Mouse (Mus musculus) urinary bladder, postnatal 25 days (tissue): ENCODE data around the gene Ccer2.

Experiments used
- DNase-seq: peaks from one replicate; pipeline ENCODE4 v3.0.0; 2022; ENCODE audit warnings: low spot score

Ccer2 gene

GRCm38 (mm10) chr7:28791706-28792105 is 35.7 kb downstream of the Ccer2 start:
- no peak for DNase-seq

DNA sequence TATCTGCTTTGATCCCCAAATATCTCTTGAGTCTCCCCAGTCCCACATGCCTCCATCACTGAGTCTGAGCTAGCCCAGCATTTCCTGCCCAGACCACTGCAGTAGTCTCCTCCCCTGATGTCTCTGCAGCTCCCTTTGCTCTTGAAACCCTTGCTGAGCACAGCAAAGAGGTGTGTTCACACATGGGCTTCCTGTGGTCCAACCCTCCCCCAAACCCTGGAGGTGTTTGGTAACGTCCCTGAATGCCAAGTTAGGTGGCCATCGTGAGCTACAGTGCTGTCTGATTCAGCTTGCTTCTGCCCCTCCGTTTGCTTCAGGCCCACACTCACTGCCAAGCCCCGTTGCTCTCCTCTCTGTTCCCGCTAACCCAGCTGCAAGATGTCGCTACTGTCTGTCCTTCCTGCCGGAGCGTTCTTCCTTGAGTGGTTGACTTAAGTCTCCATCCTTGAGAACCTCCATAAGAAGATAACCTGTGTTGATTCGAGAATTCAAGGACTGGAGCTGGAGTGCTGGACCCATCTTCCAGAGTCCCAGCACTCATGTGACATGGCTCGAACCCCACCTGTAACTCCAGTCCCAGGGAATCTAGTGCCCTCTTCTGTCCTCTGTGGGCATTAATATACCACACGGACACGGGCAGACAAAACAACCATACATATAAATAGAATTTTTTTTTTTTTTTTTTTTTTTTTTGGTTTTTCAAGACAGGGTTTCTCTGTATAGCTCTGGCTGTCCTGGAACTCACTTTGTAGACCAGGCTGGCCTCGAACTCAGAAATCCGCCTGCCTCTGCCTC is 36.6 kb downstream of the Ccer2 start:
- no peak for DNase-seq

GRCm38 (mm10) chr7:28793834-28794233 is 37.9 kb downstream of the Ccer2 start:
- DNase-seq, result no peak

- DNase-seq, result no peak
Observed at GRCm38 (mm10) chr7:28794496-28794895, 38.5 kb downstream of the Ccer2 start.

GRCm38 (mm10) chr7:28795832-28796231 is 39.9 kb downstream of the Ccer2 start:
- DNase-seq, result no peak

DNA sequence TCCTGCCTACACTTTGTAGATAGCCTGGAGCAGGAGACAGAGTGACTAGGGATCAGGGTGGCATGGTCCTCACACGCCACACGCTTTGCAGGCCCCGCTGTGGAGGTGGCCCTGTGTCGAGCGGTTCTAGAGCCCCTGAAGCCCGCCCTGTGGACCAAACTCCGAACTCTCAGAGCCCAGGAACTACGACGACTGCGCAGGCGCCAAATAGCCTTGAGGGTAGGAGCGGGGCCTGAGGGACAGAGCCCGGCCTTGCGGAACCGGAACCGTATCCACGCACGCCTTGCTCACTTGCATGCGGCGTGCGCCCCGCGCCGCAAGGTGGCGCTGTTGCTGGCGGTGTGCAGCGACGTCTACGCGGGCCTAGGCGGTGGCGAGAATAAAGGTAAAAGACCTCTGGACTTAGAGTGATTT is 40.6 kb downstream of the Ccer2 start:
- peak; percentile 85 for DNase-seq

DNA sequence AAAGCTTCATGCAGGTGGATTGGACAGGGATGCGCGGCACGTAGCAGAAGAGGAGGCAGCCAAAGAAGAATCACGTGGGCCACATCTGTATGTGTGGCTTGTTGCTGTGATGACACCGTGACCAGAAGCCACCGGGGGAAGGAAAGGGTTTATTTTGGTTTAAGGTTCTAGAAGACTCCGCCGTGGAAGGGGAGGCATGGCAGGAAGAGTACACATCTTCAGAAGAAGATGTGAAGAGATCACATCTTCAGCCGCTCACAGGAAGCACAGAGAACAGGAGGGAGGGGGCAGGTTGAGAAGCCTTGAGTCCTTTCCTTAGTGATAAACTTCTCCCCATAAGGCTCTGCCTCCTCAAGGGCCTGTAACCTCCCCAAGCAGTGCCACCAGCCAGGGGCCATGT is 44.0 kb downstream of the Ccer2 start:
- no peak for DNase-seq

GRCm38 (mm10) chr7:28801451-28801850 is 45.5 kb downstream of the Ccer2 start:
- no peak for DNase-seq

GRCm38 (mm10) chr7:28801901-28802670 is 46.1 kb downstream of the Ccer2 start:
- DNase-seq, result peak; percentile 61

- DNase-seq, result no peak
Observed at GRCm38 (mm10) chr7:28802846-28803588, 47.0 kb downstream of the Ccer2 start.

DNA sequence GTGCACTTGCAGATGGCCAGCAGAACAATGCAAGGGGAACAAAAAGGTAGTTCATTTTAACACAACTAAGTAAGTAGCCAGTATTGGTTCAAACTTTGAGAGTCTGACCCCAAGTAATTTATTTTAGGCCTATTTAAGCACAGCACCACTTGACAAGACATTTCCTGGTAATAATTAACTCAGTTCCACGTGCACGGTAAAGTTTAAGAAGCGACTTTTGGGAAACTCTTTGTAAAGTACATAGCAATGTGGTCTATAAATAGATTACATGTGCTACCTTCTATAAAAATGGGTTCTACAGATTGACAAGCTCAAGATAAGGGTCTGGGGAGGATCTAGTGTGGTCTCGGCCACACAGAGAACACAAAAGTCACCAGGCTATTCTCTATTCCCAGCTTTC is 47.8 kb downstream of the Ccer2 start:
- DNase-seq, result no peak

DNA sequence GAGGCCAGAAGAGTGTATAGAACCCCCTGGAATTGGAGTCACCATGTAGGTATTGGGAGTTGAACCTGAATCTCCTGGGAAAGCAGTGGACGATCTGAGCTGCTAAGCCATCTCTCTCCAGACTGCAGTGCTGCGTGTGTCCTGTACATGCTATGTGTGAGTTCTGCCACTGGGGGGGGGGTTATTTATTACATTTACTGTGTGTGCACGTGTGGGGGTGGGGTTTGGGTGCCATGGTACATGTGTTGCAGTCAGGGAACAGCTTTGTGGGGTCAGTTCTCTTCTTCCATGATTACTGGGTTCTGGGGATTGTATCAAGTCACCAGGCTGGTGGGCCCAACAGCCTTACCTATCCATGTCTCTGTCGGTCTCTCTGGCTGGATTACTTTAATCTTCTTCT is 50.9 kb downstream of the Ccer2 start:
- no peak for DNase-seq

GRCm38 (mm10) chr7:28807641-28808220 is 51.8 kb downstream of the Ccer2 start:
- DNase-seq, result no peak

GRCm38 (mm10) chr7:28808221-28808941 is 52.4 kb downstream of the Ccer2 start, which contains the start of gene Hnrnpl:
TSS of gene Hnrnpl (plus strand) at chr7:28808541.
- no peak for DNase-seq
